In genomic region chr4:70534078-70534890, GRCm38 (mm10) we compare ENCODE assay signal across 8 mouse cellular contexts. TPM values are rescaled to one million over a fixed set of nuclear protein-coding genes. Genes with fewer than 3 reads are reported as not detected.
DNase-seq lines count a peak whose midpoint lies in the region; ATAC-seq and TF ChIP-seq lines count a peak whose summit lies in the region.

No protein-coding gene starts in this region.

- peak overlapping the region; percentile 87 for H3K4me3 ChIP-seq in intestine, postnatal 0 days (ENCODE audit: low read depth, low read length)
- peak overlapping the region; percentile 93 for H3K4me3 ChIP-seq in midbrain, postnatal 0 days (ENCODE audit: low read depth, low read length)
- peak overlapping the region; percentile 88 for H3K4me3 ChIP-seq in stomach, embryonic 15.5 days (replicated peaks)

- peak; percentile 40 for ATAC-seq in intestine, postnatal 0 days
- ATAC-seq in midbrain, postnatal 0 days (ENCODE audit: low FRiP score), result peak; percentile 69
- ATAC-seq in stomach, embryonic 15.5 days (ENCODE audit: insufficient read depth, low FRiP score, low read depth), result peak; percentile 19; the same call in 1 of the 2 replicates

- 0 out of 2 replicates have a peak overlapping the region, but pooled peaks have one; percentile 28 for H3K27ac ChIP-seq in intestine, postnatal 0 days (ENCODE audit: low read depth, low read length)
- peak overlapping the region; percentile 89 for H3K27ac ChIP-seq in midbrain, postnatal 0 days (ENCODE audit: low read depth, low read length)
- H3K27ac ChIP-seq in stomach, embryonic 15.5 days, result peak overlapping the region; percentile 80

- 1% methylated on average over 66 of the region's 66 CpGs for WGBS in intestine, postnatal 0 days
- WGBS in midbrain, postnatal 0 days, result under 1% methylated on average over 46 of the region's 66 CpGs
- under 1% methylated on average over 65 of the region's 66 CpGs for WGBS in stomach, embryonic 15.5 days

- TF ChIP-seq CTCF in intestine, postnatal 0 days (IDR thresholded peaks at IDR 0.05; ENCODE audit: low read depth), result no peak
- no peak for TF ChIP-seq CTCF in midbrain, postnatal 0 days (IDR thresholded peaks at IDR 0.05)

- H3K27me3 ChIP-seq in intestine, postnatal 0 days (replicated peaks; ENCODE audit: control insufficient read depth, insufficient read depth, low read length), result no peaks in the 10 kb centered on the region
- H3K27me3 ChIP-seq in midbrain, postnatal 0 days (ENCODE audit: insufficient read depth, low read length), result no peaks in the 10 kb centered on the region
- no peaks in the 10 kb centered on the region for H3K27me3 ChIP-seq in stomach, embryonic 15.5 days (replicated peaks)

- H3K4me2 ChIP-seq in intestine, postnatal 0 days (replicated peaks; ENCODE audit: low read depth), result peak overlapping the region; percentile 97
- H3K4me2 ChIP-seq in midbrain, postnatal 0 days (ENCODE audit: low read depth, low read length, poor library complexity, severe bottlenecking), result peak overlapping the region; percentile 73
- H3K4me2 ChIP-seq in stomach, embryonic 15.5 days, result peak overlapping the region; percentile 94

- no peaks in the 10 kb centered on the region for H3K9me3 ChIP-seq in intestine, postnatal 0 days (ENCODE audit: control insufficient read depth)
- H3K9me3 ChIP-seq in midbrain, postnatal 0 days (ENCODE audit: low read length), result no peaks in the 10 kb centered on the region
- no peaks in the 10 kb centered on the region for H3K9me3 ChIP-seq in stomach, embryonic 15.5 days

- peak overlapping the region; percentile 71 for H3K9ac ChIP-seq in intestine, postnatal 0 days (ENCODE audit: low read depth, low read length)
- H3K9ac ChIP-seq in midbrain, postnatal 0 days (replicated peaks; ENCODE audit: low read length, poor library complexity, severe bottlenecking), result peak overlapping the region; percentile 98
- peak overlapping the region; percentile 76 for H3K9ac ChIP-seq in stomach, embryonic 15.5 days

- H3K4me1 ChIP-seq in intestine, postnatal 0 days (replicated peaks; ENCODE audit: control insufficient read depth, insufficient read depth, low read length), result no peaks in the 10 kb centered on the region
- H3K4me1 ChIP-seq in midbrain, postnatal 0 days (ENCODE audit: insufficient read depth, low read length), result peaks cover 13% of the 10 kb centered on the region; the same call in 1 of the 2 replicates
- H3K4me1 ChIP-seq in stomach, embryonic 15.5 days, result peaks cover 11% of the 10 kb centered on the region

- DNase-seq in layer of hippocampus, adult 11-12 months (ENCODE audit: low spot score), result peak; percentile 51
- DNase-seq in layer of hippocampus, adult 9-10 months (ENCODE audit: low spot score), result no peak
- peak; percentile 75 to 77 for DNase-seq in cerebellum, postnatal 14 days
- DNase-seq in frontal cortex, postnatal 25 days (ENCODE audit: low spot score in 2 of 2), result peak; percentile 13 to 20
- DNase-seq in liver, result peak; percentile 40
- DNase-seq in midbrain, postnatal 0 days (ENCODE audit: low spot score), result peak; percentile 22

- H3K36me3 ChIP-seq in intestine, postnatal 0 days (ENCODE audit: control insufficient read depth, insufficient read depth), result no peaks in the 10 kb centered on the region
- no peaks in the 10 kb centered on the region for H3K36me3 ChIP-seq in midbrain, postnatal 0 days (ENCODE audit: insufficient read depth, low read length)
- no peaks in the 10 kb centered on the region for H3K36me3 ChIP-seq in stomach, embryonic 15.5 days

RNA-seq across cellular contexts. Expression of gene Megf9, which starts 0.5 kb away (rescaled TPM):
- polyA plus RNA-seq in intestine, postnatal 0 days (2015; fragmentation: Nextera tagmentation; extraction: Ambion mirVana), result 2.2 and 3.3 TPM in 2 replicates
- total RNA-seq in midbrain, postnatal 0 days (2014; rRNA removed), result 66.3 and 84.6 TPM in 2 replicates
- 26.0 and 30.1 TPM in 2 replicates for polyA plus RNA-seq in midbrain, postnatal 0 days (2015; fragmentation: Nextera tagmentation; extraction: Ambion mirVana)
- 9.0 and 10.1 TPM in 2 replicates for polyA plus RNA-seq in stomach, embryonic 15.5 days (2015; fragmentation: Nextera tagmentation; extraction: Ambion mirVana)

Comparison
In these comparisons a context has a peak if more than half of its experiments do, and no peak if none do; other contexts are left out.
1. ATAC-seq: peak in every context shown above with its lines; median percentile 69 in midbrain, postnatal 0 days; 40 in intestine, postnatal 0 days; 19 in stomach, embryonic 15.5 days.
2. H3K27ac ChIP-seq: peak in every context shown above with its lines; median percentile 89 in midbrain, postnatal 0 days; 80 in stomach, embryonic 15.5 days; 28 in intestine, postnatal 0 days.